Mouse (Mus musculus): ENCODE measurements at regions not wholly inside any gene's neighbourhood (a gene's known extent, or its start where the extent isn't known, plus 50 kb on each side); places are given as distances from the start of the nearest gene placed in this dataset.

DNA sequence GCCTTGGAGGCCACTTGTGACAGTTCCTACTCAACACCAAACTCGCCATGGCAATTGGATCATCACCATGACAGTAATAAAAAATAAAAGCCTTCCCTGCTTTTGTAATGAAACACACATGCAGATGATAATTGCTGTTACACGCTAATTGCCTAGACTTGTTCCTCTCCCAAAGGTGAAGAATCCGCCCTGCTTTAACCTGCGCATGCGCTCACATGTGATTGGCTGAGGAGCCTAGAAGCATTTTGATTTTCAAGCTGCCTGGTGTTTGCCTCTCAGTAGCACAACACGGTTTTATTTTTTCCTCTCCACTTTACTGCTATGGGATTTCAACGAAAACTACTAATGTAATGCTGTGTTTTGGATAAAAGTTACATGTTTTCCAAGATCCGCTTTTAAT is 128.0 kb upstream of the Nebl start:
- Histone ChIP-seq H3K27me3 (ENCODE audit: control insufficient read depth, insufficient read depth, low read length) (no peaks in the 10 kb centered on the region), H3K27ac (ENCODE audit: insufficient read depth, low read length) (no peak overlapping the region), H3K4me3 (ENCODE audit: extremely low read depth, insufficient read depth, insufficient read length) (no peak overlapping the region), H3K36me3 (ENCODE audit: control insufficient read depth, insufficient read depth, low read length) (no peaks in the 10 kb centered on the region), H3K4me1 (ENCODE audit: control insufficient read depth, insufficient read depth, insufficient read length) (peaks cover 6% of the 10 kb centered on the region)
- 93% methylated on average over 8 of the region's 8 CpGs for WGBS
- TF ChIP-seq CTCF (IDR thresholded peaks at IDR 0.05; ENCODE audit: extremely low read depth, insufficient read depth, insufficient read length, insufficient replicate concordance) (no peak), POLR2A (IDR thresholded peaks at IDR 0.05; ENCODE audit: low read depth, low read length) (no peak)
- no peak for DNase-seq (ENCODE audit: low read depth in 1 of 2, low spot score in 2 of 2)

DNA sequence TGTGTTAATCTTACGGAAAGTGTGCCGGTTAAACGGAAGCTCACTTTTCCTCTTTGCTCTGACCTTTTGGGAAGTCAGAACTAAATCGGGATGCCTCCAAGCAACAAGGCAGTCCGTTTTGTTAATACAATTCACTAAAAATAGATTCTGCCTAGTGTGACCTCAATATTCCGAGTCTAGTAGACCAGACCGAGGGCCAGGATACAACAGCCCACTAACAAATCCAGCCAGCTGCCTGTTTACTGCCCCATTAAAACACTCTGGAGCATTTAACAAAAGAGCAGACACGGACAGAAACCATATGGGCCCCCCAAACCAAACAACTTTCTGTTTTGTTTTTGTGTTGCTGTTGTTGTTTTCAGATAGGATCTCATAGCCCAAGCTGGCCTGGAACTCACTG is 127.1 kb upstream of the Nebl start:
- 87% methylated on average over 8 of the region's 8 CpGs for WGBS
- no peaks in the 10 kb centered on the region for H3K27me3 ChIP-seq (ENCODE audit: control insufficient read depth, insufficient read depth, low read length)
- no peak for TF ChIP-seq POLR2A (IDR thresholded peaks at IDR 0.05; ENCODE audit: low read depth, low read length)
- no peak for TF ChIP-seq CTCF (IDR thresholded peaks at IDR 0.05; ENCODE audit: extremely low read depth, insufficient read depth, insufficient read length, insufficient replicate concordance)
- H3K4me1 ChIP-seq (ENCODE audit: control insufficient read depth, insufficient read depth, insufficient read length) = peaks cover 10% of the 10 kb centered on the region
- H3K36me3 ChIP-seq (ENCODE audit: control insufficient read depth, insufficient read depth, low read length) = no peaks in the 10 kb centered on the region
- no peak overlapping the region for H3K4me3 ChIP-seq (ENCODE audit: extremely low read depth, insufficient read depth, insufficient read length)
- DNase-seq (ENCODE audit: low read depth in 1 of 2, low spot score in 2 of 2) = no peak
- H3K27ac ChIP-seq (ENCODE audit: insufficient read depth, low read length) = no peak overlapping the region

DNA sequence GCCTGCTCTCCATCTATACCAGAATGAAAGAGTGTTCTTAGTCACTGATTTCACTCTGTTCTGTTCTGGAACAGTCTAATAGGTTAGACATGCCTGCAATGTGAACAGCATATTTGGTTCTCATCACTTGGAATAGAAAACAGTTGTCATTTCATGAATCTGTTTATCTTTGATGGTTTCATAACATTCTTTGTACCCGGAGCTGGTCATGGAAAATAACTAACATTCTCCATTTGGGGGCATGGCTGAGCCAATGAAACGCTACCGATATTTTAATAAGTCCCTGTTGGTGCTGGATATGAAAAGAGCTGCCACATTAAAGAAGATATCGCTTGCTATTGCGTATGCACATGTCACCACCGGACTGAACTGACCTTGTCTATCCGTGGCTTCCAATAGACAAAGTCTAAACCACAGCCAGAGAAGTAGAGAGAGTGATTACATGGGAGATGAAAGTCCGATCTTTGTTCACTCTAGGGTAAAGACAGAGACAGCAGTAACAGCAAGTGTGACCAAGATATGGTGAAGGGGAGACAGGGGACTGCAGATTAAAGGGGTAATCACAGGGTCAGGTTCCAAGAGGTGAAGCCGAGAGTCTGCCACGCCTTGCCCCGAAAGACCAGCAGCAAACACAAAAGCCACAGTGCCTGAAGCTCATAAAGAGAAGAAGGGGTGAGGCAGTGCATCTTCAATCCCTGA is 124.5 kb upstream of the Nebl start:
- TF ChIP-seq CTCF (IDR thresholded peaks at IDR 0.05; ENCODE audit: extremely low read depth, insufficient read depth, insufficient read length, insufficient replicate concordance) (no peak), POLR2A (IDR thresholded peaks at IDR 0.05; ENCODE audit: low read depth, low read length) (no peak)
- Histone ChIP-seq H3K27ac (ENCODE audit: insufficient read depth, low read length) (no peak overlapping the region), H3K27me3 (ENCODE audit: control insufficient read depth, insufficient read depth, low read length) (no peaks in the 10 kb centered on the region), H3K36me3 (ENCODE audit: control insufficient read depth, insufficient read depth, low read length) (no peaks in the 10 kb centered on the region), H3K4me1 (ENCODE audit: control insufficient read depth, insufficient read depth, insufficient read length) (peaks cover 5% of the 10 kb centered on the region; the same call in 1 of the 2 replicates), H3K4me3 (ENCODE audit: extremely low read depth, insufficient read depth, insufficient read length) (no peak overlapping the region)
- WGBS = 87% methylated on average over 11 of the region's 11 CpGs
- no peak for DNase-seq (ENCODE audit: low read depth in 1 of 2, low spot score in 2 of 2)

DNA sequence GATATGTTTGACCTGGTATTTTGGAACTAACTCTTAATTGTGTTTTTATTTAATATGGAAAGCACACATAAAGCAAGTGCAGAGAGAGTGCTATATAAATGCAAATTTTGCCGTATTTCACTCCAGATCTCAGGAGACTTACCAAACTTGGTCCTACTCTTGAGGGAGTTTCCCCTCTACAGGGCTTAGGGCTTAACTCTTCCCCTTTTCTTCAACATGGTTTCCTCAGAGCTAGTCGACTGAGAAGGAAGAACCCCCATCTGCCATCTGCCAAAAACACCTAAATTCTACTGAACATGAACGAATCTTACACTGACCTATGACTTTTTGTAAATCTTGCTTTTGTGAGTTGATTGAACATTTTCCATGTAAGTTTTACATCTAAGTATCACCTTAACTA is 122.8 kb upstream of the Nebl start:
- peak in 1 of 2 experiments; percentile 21 for DNase-seq (ENCODE audit: low read depth in 1 of 2, low spot score in 2 of 2)
- WGBS = 3% methylated on average over 3 of the region's 3 CpGs
- Histone ChIP-seq H3K4me1 (ENCODE audit: control insufficient read depth, insufficient read depth, insufficient read length) (peaks cover 4% of the 10 kb centered on the region; the same call in 1 of the 2 replicates), H3K27me3 (ENCODE audit: control insufficient read depth, insufficient read depth, low read length) (no peaks in the 10 kb centered on the region), H3K27ac (ENCODE audit: insufficient read depth, low read length) (no peak overlapping the region), H3K36me3 (ENCODE audit: control insufficient read depth, insufficient read depth, low read length) (no peaks in the 10 kb centered on the region), H3K4me3 (ENCODE audit: extremely low read depth, insufficient read depth, insufficient read length) (no peak overlapping the region)
- no peak for TF ChIP-seq CTCF (IDR thresholded peaks at IDR 0.05; ENCODE audit: extremely low read depth, insufficient read depth, insufficient read length, insufficient replicate concordance)

DNA sequence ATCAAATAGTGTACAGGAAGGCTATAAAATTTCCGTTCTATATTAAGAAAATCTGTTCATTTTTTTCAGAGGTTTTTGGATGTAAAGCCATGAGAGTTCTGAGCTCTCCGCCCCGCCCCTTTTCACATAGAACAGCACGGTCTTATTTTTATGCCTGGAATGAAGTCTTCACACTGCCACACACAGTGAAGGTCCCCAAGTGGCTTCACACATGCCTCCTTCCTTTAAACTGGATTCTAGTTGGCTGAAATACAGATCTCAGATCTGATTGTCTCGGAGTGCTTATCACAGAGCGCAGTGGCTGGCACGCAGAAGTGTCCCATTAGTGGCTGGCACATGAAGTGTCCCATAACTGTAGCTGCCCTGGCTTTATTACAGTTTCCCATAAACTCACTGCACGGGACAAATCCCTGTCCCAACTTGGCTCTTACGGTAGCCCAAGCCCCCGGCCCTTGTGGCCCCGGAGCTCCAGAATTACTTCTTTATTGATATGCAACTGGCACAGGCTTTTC is 122.3 kb upstream of the Nebl start:
- H3K4me3 ChIP-seq (ENCODE audit: extremely low read depth, insufficient read depth, insufficient read length) = no peak overlapping the region
- TF ChIP-seq POLR2A (IDR thresholded peaks at IDR 0.05; ENCODE audit: low read depth, low read length) (no peak), CTCF (IDR thresholded peaks at IDR 0.05; ENCODE audit: extremely low read depth, insufficient read depth, insufficient read length, insufficient replicate concordance) (no peak)
- peaks cover 4% of the 10 kb centered on the region; the same call in 1 of the 2 replicates for H3K4me1 ChIP-seq (ENCODE audit: control insufficient read depth, insufficient read depth, insufficient read length)
- H3K27me3 ChIP-seq (ENCODE audit: control insufficient read depth, insufficient read depth, low read length) = no peaks in the 10 kb centered on the region
- DNase-seq (ENCODE audit: low read depth in 1 of 2, low spot score in 2 of 2) = no peak
- WGBS = 83% methylated on average over 11 of the region's 11 CpGs
- H3K36me3 ChIP-seq (ENCODE audit: control insufficient read depth, insufficient read depth, low read length) = no peaks in the 10 kb centered on the region
- no peak overlapping the region for H3K27ac ChIP-seq (ENCODE audit: insufficient read depth, low read length)

DNA sequence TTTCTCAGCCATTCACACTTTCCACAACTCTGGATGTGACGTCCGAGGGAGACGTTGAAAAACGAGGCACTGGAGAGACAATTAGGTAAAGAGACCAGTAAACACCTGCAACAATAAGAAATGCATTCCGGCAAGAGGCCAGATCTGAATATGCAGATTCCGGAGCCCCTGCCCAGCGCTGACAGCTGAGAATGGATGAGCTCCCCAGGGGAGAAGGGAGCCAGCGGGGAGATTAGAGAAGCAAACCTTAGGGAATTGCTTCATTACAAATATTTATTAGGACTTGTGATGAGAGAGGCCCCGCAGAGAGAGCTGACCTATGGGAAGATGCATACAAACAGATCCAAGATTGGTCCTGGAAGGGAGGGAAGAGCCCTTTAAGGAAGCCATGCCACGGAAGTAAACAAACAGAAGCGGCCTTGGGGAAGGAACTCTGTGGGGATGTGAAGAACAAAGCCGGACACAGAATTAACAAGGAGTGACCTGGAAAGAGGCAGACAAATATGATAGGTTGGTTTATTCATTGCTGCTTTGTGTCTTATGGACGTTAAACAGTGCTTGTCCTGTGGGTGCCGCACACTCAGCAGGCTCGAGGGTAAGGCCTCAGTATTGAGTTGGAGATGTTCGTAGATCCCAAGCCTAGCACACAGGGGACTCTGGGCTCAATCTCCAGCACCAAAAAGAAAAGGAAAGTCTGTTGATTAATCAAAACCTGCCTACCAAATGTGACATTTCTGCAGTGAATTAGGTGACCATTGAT is 121.7 kb upstream of the Nebl start:
- peaks cover 4% of the 10 kb centered on the region; the same call in 1 of the 2 replicates for H3K4me1 ChIP-seq (ENCODE audit: control insufficient read depth, insufficient read depth, insufficient read length)
- H3K27ac ChIP-seq (ENCODE audit: insufficient read depth, low read length) = no peak overlapping the region
- no peak overlapping the region for H3K4me3 ChIP-seq (ENCODE audit: extremely low read depth, insufficient read depth, insufficient read length)
- no peaks in the 10 kb centered on the region for H3K27me3 ChIP-seq (ENCODE audit: control insufficient read depth, insufficient read depth, low read length)
- WGBS = 88% methylated on average over 16 of the region's 16 CpGs
- no peak for DNase-seq (ENCODE audit: low read depth in 1 of 2, low spot score in 2 of 2)
- H3K36me3 ChIP-seq (ENCODE audit: control insufficient read depth, insufficient read depth, low read length) = no peaks in the 10 kb centered on the region
- no peak for TF ChIP-seq CTCF (IDR thresholded peaks at IDR 0.05; ENCODE audit: extremely low read depth, insufficient read depth, insufficient read length, insufficient replicate concordance)

DNA sequence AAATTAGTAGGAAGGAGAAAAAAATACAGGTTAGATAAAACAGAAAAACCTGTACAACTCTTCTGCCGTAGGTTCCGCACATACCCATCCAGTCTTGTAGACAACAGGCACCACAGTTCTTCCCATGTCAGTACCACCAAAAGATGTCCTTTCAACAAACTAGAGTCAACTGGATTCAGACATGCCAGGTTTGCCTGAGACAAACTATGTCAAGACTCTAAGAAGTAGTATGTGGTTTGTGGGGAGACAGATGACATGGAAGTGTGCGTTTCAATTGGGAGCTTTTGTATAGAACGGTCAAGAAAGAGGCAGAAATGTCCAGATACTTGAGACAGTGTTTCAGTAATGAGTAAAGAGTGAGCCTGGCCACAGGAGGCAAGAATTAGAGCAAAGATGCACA is 119.5 kb upstream of the Nebl start:
- 89% methylated on average over 4 of the region's 4 CpGs for WGBS
- TF ChIP-seq POLR2A (IDR thresholded peaks at IDR 0.05; ENCODE audit: low read depth, low read length) (no peak), CTCF (IDR thresholded peaks at IDR 0.05; ENCODE audit: extremely low read depth, insufficient read depth, insufficient read length, insufficient replicate concordance) (no peak)
- Histone ChIP-seq H3K27me3 (ENCODE audit: control insufficient read depth, insufficient read depth, low read length) (no peaks in the 10 kb centered on the region), H3K4me1 (ENCODE audit: control insufficient read depth, insufficient read depth, insufficient read length) (peaks cover 4% of the 10 kb centered on the region; the same call in 1 of the 2 replicates), H3K27ac (ENCODE audit: insufficient read depth, low read length) (no peak overlapping the region), H3K36me3 (ENCODE audit: control insufficient read depth, insufficient read depth, low read length) (no peaks in the 10 kb centered on the region), H3K4me3 (ENCODE audit: extremely low read depth, insufficient read depth, insufficient read length) (no peak overlapping the region)
- no peak for DNase-seq (ENCODE audit: low read depth in 1 of 2, low spot score in 2 of 2)
